Mouse (Mus musculus): ENCODE data around the gene Fhad1.

Gene Fhad1

DNA sequence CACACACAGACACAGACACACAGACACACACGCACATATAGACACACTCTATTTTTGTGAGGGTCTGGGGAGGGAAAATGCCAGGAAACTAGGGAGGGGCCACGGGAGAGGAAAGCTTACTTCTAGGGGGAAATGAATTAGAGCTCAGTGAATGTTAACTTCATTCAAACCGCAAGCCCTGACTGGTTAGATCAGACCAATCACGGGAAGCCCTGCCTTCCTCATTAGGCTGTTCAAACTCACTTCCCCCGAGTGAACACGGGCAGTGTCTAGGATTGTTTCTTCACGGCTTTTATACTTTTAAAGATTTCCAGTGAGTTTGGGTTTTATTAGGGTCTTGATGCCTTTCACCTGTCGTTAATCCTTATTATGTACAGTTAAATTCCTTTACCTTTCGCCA lies 37.5 kb downstream of the Fhad1 start:
- DNase-seq (ENCODE audit: low spot score in 2 of 2), result no peak

DNA sequence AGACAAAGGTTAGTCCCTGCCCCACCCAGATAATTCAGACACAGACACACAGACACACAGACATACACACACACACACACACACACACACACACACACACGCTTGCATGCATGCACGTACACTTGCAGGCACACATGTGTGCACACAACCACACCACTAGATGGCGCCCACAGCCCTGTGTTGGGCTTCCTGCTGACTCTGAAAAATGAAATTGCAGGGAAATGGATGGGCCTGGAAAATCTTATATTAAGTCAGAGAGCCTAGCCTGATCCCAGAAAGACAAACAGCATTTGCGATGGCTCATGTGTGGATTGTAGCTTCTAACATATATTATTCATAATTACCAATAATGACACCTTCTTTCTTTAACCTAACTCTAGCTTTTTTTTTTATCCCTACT lies 38.7 kb downstream of the Fhad1 start:
- no peak for DNase-seq (ENCODE audit: low spot score in 2 of 2)

DNA sequence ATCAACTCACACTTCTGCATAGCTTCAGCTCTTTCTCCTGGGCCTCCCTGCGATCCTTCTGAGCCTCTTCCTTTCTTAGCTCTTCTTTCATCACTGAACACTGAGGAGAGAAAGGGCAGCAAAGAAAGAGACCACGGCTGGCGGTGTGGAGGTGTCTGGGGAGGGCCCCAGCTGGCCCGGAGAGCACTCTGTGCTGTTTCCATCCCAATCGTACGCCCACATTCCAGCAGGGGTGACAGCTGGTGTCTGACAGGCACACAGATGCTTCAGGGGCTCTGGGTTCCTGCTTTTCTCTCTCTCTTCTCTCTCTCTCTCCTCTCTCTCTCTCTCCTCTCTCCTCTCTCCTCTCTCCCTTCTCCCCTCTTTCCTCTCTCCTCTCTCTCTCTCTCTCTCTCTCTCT lies 50.3 kb downstream of the Fhad1 start:
- DNase-seq (ENCODE audit: low spot score in 2 of 2), result no peak

DNA sequence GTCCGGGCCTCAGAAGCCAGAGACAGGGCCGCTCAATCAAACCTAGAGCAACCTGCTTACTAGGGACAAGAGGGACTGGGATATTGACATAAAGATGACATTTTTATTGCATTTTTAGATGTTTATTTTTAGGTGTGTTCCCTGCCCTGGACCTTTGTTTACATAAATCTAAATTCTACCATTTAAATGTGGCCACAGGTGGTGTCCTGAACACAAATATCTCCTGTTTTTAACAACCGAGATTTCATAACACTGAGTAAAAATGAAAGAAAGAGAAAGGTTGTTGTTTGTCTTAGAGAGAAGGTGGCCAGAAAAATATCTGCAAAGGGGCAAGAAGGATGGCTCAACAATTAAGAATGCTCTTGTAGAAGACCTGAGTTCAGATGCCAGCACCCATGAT lies 51.0 kb downstream of the Fhad1 start:
- DNase-seq (ENCODE audit: low spot score in 2 of 2), result no peak

DNA sequence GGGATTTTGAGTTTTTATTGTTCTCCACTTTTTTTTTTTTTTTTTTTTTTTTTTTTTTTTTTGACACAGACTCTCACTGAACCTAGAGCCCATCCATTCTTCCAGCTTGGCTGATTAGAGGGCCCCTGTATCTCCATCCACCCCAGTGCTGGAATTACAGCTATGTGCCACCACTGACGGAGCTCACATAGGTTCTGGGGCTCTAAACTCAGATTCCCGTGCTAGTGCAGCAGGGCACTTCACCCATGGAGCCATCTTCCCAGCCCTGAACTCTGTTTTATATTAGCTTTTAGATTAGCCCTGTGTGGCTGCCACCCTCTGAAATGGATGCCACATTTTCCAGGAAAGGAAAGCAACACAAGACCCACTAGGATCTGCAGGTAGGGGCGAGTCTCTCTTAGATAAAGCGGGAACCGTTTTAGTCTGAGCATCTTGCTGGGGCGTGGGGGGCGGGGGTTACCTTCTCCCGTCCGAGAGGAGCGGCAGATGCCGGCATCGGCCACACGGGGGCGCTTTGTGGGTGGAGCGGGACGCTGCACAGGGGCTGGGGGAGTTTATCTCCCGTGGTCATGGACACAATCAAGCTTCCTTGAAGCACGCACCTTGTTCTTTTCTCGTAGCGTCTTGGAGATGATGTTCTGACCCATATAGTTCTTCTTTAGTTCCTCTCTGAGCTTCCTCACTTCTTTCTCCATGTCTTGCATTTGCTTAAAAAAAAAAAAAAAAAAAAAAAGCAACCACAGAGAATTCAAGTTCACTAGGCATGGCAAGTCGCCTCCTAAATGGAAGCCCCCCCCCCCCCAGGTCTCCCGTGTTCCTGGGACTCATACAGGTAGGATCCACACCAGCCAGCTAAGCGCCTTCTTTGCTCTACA lies 51.8 kb downstream of the Fhad1 start:
- peak in 1 of 2 experiments; percentile 20 for DNase-seq (ENCODE audit: low spot score in 2 of 2)

DNA sequence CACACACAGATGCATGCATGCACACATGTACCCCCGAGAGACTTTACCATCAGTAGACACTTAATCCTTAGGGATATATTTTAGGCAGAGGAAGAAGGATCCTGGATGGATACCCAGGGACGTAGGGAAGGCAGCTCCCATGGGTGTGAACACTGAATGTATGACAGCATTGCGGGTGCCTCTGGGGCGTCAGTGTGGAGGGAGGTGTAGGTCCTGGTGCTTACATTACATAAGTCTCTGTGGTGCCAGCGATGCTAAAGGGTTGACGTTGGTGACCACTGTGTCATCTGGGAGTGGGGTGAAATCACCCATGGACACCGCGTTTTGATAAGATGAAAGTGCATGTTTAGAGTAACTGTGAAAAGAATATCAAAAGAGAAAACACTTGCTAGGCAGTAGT lies 54.8 kb downstream of the Fhad1 start:
- no peak for DNase-seq (ENCODE audit: low spot score in 2 of 2)

DNA sequence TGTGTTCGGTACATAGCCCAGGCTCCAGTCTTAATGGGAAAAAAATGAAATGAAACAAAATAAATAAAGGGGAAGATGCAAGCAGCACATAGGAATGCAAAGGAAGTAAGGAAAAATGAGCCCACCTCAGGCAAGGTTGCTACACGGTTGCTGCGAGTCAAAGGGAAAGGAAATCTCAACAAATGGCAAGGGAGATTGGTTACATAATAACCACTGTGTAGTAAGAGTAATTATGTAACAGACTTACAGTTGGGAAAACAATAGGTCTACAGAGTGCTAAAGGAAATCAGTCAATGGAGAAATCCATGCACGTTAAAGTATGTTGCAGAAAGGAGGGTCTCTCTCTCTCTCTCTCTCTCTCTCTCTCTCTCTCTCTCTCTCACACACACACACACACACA lies 55.3 kb downstream of the Fhad1 start:
- no peak for DNase-seq (ENCODE audit: low spot score in 2 of 2)

DNA sequence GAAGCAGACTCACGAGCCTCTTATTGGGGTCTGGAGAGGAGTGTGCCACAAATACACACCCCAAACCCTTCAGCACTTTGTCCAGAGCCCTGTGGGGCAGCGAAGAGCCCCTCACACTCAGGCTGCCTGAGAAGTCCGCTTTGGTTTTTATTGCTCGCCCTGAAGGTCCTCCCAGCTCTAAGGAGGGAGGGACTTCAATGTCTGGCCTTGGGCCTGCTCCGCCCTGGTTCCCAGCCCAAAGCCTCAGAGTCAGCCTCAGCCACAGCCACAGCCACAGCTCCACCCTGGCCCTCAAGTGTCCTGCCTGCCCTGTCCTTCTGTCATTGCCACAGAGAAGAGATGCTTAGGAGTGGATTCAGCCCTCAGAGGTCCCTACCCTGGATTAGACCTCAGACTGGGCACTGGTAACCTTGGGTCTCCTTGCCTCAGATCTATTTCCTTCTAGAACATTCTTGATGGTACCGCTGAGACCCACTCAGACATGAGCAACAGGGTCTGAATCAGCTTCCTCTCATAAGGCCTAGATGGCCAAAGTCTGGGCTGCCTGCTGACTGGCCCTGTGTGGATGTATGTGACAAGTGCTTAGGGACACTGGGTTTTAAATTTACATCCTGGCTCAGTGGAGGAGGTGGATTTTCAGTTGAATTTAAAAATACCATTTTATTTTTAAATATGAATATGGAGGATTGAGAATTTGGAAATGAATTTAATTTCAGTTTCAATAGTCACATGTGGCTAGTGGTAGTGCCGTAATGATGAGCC lies 56.1 kb downstream of the Fhad1 start:
- no peak for DNase-seq (ENCODE audit: low spot score in 2 of 2)

DNA sequence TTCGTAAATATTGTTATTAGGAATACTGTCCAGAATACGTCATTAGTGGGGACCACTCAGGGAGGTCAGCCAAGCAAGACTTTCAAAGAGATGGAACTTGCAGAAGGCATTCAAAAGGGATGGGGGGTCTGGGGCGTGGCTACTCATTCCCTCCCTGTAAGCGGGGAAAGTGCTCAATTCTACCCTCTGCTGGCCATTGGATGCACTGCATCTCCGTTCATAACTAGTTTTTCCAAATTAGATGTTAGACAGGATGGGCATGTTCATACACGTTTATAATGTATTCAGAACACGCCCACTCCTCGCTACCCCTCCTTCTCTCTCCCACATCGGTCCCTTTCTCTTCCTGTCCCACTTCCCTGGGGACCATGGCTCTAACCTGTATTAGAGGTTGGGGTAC lies 56.7 kb downstream of the Fhad1 start:
- DNase-seq (ENCODE audit: low spot score in 2 of 2), result peak; percentile 19 to 45

DNA sequence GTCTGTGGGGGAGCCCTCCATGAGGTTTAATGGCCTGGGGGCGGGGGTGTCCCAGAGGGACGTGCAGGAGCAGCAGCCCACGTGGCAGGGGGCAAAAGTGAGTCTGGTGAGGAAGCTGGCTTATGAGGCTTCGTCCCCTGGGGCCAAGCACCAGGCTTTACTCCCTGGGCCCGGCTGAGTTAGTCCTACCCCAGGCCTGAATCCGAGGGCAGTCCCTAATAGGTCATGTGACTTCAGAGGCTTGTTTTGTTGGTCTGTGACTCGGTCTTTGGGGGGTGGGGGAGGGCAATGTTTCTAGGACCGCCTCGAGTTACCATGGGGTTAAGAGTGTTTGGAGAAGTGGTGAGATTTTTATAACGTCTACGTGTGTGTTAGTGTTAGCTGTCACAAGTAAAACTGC lies 57.1 kb downstream of the Fhad1 start:
- no peak for DNase-seq (ENCODE audit: low spot score in 2 of 2)

DNA sequence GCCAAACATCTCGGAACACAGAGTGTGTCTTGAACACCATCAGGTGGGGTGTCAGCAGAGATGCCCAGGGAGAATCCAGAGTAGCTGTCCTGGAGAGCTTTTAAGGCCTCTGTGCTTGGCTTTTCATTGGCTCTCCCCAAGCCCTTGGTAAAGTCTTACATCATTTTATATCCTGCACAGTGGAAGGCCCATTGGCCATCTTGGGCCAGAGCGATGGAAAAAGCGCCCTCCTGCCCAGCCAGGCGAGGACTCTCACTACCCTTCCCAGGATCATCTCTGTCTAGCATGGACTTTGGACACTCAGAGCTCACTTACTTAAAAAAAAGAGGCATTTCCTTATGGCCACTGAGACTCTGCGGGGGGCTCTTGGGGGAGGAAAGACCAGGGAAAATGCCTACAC lies 58.0 kb downstream of the Fhad1 start:
- no peak for DNase-seq (ENCODE audit: low spot score in 2 of 2)

DNA sequence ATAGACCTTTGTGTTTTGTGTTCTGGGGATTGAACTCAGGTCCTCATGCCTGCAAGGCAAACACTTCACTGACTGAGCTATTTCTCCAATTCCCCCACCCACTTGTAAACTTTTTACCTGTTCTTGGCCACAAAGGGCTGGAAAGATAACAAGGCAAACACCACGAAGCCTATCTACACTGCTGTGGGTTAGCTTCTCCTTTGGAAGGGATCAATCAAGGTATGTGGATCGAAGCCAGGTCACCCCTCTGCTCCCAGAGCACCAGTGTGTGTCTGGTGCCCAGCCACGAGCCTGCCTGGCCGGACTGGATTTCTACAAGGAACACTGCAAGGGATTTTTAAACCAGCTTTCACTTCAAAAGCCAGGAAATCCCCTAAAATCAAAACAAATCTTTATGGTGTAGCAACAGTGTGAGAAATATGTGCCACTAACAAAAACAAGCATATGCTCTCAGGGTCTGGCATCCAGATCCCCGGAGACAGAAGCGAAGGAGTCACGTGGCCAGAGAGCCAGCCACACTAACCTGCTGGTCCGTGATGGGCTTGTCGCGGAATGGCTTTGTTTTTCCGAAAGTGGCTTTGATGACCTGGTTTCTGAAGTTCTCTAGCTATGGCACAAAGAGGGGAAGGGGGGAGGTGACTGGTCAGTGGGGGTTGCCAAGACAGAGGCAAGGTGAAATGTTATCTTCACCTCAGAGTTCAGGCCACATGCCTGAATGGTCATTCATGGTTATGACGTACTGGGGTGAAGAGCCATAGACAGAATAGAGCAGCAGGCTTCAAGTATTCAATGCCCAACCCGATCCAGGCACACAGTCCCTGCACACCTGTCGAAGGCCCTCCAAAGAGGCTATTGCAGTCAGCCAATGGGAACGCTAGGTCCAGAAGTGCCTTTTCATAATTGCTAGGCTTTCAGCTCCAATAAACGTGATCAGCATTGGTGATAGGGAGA lies 59.8 kb downstream of the Fhad1 start:
- DNase-seq (ENCODE audit: low spot score in 2 of 2), result no peak

DNA sequence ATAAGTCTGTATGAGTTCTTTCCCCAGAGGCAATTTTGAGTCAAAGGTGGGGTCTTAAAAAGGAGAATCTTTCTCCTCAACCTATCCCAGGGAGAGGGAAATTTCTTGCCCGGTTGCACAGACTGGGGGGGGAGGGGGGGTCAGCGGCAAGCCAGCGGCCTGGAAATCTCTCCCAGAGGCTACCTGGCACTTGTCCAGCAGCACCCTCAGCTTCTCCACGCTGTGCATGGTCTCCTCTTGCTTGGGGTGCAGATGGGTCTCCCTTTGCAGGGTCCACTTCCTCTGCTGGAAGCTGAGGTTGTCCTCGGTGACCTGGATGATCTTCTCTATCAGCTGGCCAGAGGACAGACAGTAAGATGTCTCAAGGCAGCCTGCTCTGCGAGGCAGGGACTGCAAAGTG lies 61.0 kb downstream of the Fhad1 start:
- DNase-seq (ENCODE audit: low spot score in 2 of 2), result no peak

DNA sequence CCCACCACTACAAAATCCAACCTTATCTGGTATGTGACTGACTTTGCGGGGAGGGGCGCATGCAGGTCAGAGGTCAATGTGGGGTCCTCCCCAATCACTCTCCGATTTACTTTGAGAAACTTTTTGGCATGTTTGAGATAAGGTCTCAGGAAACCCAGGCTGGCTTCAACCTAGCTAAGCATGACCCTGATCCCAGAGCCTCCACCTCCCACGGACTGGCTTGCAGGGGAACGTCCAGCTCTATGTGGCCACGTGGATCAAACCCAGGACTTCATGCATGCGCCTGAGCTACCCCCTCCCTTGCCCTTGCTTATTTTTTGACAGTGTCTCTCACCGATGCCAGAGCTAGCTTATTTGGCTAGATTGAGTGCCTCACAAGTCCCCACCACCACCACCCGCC lies 61.6 kb downstream of the Fhad1 start:
- no peak for DNase-seq (ENCODE audit: low spot score in 2 of 2)

DNA sequence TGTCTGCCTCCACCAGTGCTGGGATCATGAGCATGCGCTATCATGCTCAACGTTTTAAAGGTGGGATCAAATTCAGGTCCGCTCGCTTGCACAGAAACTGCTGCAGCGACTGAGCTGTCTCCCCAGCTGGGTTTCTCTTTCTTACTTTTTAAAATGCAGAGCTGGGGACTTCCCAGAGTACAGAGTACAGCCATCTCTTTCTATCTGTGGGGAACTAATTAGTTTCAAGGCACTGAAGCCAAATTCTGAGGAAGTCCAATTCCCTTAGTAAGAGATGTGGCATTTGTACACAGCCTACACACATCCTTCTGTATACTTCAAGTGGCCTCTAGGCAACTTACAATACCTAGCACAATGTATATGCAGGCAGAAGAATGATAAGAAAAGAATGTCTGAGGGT lies 62.1 kb downstream of the Fhad1 start:
- peak in 1 of 2 experiments; percentile 27 for DNase-seq (ENCODE audit: low spot score in 2 of 2)

DNA sequence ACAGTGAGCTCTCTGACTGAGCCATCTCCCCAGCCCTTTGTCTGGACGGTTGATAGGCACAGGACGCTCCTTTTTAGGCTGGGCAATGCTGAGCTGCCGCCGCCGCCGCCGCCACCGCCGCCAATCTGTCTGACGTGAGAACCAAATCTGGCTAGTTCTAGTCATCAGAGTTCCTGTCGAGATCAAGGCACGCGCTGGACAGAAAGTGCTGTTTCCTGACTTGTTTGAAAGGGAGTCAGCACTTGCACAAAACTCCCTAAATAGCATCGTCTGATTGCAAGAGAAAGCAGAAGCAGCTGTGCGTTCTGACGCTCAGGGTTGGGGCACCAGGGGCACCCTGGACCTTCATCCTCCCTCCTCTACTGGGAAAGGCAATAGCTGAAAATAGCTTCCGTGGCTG lies 62.8 kb downstream of the Fhad1 start:
- DNase-seq (ENCODE audit: low spot score in 2 of 2), result peak; percentile 41 to 56

DNA sequence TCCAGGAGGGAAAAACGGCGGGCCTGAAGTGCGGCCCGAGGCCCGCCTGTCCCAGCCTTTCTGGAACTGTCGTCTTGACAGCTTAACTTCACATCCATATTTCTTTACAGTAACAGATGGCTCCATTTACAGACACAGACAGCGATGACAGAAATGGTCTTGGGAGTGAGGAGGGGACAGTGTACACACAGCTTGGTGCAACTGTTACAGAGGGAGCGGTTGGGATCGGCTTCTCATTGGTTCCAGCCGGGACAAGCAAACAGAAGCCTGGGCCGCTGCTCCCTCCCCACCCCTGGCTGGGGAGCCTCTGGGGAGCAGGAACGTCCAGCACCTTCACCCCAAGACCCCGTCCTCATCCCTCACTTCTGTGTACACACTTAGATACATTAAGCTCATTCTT lies 65.4 kb downstream of the Fhad1 start:
- no peak for DNase-seq (ENCODE audit: low spot score in 2 of 2)

DNA sequence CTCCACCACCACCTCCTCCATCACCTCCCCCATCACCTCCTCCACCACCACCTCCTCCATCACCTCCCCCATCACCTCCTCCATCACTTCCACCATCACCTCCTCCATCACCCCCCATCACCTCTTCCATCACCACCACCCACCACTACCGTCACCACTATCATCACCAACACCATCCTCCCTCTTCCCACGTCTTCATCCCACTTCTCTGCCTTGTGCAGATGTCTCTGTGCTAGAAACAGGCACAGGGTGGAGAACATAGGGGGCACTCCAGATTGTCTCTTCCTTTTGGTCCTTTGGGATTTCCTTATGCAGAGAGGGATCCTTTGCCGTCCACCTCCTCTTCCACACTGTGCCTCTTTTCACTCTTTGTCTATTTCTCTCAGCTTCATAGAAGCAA lies 66.1 kb downstream of the Fhad1 start:
- DNase-seq (ENCODE audit: low spot score in 2 of 2), result no peak

DNA sequence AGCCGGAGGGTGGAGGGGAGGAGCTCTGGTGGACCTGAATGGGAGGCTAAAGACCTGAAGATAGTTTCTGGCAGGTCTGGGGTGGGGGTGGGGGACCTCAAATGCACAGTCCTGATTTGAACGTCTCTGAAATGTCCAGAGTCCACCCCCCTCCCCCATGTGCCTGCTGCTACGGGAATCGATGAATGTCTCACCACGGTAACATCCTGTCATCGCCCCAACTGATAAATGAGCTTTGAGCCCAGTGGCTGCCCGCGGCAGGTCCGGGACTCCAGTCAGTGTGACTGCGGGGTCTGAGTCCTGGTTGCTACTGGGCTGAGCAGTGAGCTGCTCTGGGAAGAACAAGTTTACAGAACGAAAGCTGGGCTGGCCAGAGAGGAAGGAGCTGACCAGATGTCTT lies 72.5 kb downstream of the Fhad1 start:
- no peak for DNase-seq (ENCODE audit: low spot score in 2 of 2)

DNA sequence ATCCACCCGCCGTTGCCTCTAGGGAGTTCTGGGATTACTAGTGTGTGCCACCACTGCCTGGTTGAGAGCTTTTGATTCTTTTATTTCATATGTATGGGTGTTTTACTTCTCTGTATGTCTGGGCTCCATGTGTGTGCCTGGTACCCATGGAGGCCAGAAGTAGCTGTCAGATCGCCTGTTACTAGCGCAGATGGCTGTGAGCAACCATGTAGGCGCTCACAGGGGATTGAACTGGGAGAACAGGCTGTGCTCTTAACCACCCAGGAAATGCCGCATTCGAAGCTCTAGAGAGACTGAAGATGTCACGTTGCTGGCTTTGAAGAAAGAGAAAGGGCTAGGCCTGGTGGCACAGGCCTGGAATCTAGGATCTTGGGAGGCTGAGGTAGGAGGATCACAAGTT lies 73.6 kb downstream of the Fhad1 start:
- no peak for DNase-seq (ENCODE audit: low spot score in 2 of 2)

DNA sequence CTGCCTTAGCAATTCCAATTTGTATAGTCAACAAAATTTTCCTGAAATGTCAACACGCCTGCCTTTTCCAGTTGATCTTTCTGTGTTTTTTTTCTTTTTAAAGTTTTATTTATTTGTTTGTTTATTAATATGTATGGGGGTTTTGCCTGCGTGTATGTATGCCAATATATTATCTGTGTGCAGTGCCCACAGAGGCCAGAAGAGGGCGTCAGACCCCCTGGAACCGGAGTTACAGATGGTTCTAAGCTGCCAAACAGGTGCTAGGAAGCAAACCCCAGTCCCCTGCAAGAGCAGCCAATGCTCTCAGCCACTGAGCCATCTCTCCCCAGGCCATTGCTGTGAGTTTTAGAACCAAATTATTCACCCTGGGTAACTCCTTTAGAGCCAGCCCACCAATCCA lies 76.3 kb downstream of the Fhad1 start:
- DNase-seq (ENCODE audit: low spot score in 2 of 2), result no peak
